Mouse (Mus musculus): ENCODE measurements around the gene Fdxacb1. TPM values are rescaled to one million over a fixed set of nuclear protein-coding genes. Genes with fewer than 3 reads are reported as not detected.
A peak's percentile ranks its signal among the peaks of the same experiment; 100 is the strongest.

Fdxacb1 gene
- polyA plus RNA-seq, 1 experiment from 2014 or later, result 7.8 TPM

GRCm38 (mm10) chr9:50727171-50727924, 40.7 kb upstream of the Fdxacb1 start:
- peak overlapping the region; percentile 69 for H3K4me2 ChIP-seq (ENCODE audit: low read depth, low read length)
- 13% methylated on average over 30 of the region's 30 CpGs for WGBS (ENCODE audit: insufficient replicate concordance)

GRCm38 (mm10) chr9:50727925-50728651, 39.9 kb upstream of the Fdxacb1 start:
- Histone ChIP-seq H3K36me3 (ENCODE audit: control insufficient read depth, insufficient read depth) (no peaks in the 10 kb centered on the region), H3K9ac (ENCODE audit: low read depth, low read length) (peak overlapping the region; percentile 28; the same call in 1 of the 2 replicates), H3K27me3 (ENCODE audit: control insufficient read depth, insufficient read depth, low read depth, low read length) (peaks cover 17% of the 10 kb centered on the region), H3K9me3 (replicated peaks; ENCODE audit: control insufficient read depth, low read length) (no peaks in the 10 kb centered on the region), H3K4me3 (ENCODE audit: low read depth, low read length) (peak overlapping the region; percentile 57), H3K4me2 (ENCODE audit: low read depth, low read length) (peak overlapping the region; percentile 69), H3K4me1 (ENCODE audit: control insufficient read depth, low read depth, low read length) (no peaks in the 10 kb centered on the region), H3K27ac (ENCODE audit: low read length) (no peak overlapping the region)
- peak; percentile 55 for ATAC-seq (ENCODE audit: low read depth)
- WGBS (ENCODE audit: insufficient replicate concordance), result under 1% methylated on average over 45 of the region's 45 CpGs

More at GRCm38 (mm10) chr9:50727171-50727924, 40.7 kb upstream of the Fdxacb1 start:
- peak overlapping the region; percentile 57 for H3K4me3 ChIP-seq (ENCODE audit: low read depth, low read length)
- no peaks in the 10 kb centered on the region for H3K4me1 ChIP-seq (ENCODE audit: control insufficient read depth, low read depth, low read length)
- no peaks in the 10 kb centered on the region for H3K9me3 ChIP-seq (replicated peaks; ENCODE audit: control insufficient read depth, low read length)
- peaks cover 17% of the 10 kb centered on the region for H3K27me3 ChIP-seq (ENCODE audit: control insufficient read depth, insufficient read depth, low read depth, low read length)
- peak overlapping the region; percentile 28; the same call in 1 of the 2 replicates for H3K9ac ChIP-seq (ENCODE audit: low read depth, low read length)
- no peaks in the 10 kb centered on the region for H3K36me3 ChIP-seq (ENCODE audit: control insufficient read depth, insufficient read depth)
- no peak for ATAC-seq (ENCODE audit: low read depth)
- no peak overlapping the region for H3K27ac ChIP-seq (ENCODE audit: low read length)

DNA sequence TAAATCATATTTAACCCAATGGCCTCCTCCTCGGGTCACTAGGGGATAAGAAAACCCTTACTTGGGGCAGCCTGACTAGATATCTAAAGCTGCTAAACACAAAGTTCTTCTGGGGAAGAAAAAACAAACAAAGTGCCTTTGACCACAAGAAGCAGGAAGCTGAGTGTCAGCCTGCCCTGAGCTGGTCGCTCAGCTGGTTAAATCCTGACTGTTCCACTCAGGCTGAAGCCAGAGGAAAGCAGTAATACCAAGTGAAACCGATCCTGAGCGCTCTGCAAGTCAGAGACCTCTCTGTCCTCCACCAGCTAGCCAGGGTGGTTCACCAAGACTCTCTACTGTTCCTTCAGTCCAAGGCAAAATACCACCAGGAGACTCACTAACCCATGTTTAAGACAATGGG, 38.4 kb upstream of the Fdxacb1 start:
- Histone ChIP-seq H3K27me3 (ENCODE audit: control insufficient read depth, insufficient read depth, low read depth, low read length) (peaks cover 17% of the 10 kb centered on the region), H3K4me3 (ENCODE audit: low read depth, low read length) (no peak overlapping the region), H3K4me1 (ENCODE audit: control insufficient read depth, low read depth, low read length) (no peaks in the 10 kb centered on the region), H3K9me3 (replicated peaks; ENCODE audit: control insufficient read depth, low read length) (no peaks in the 10 kb centered on the region), H3K9ac (ENCODE audit: low read depth, low read length) (no peak overlapping the region), H3K27ac (ENCODE audit: low read length) (no peak overlapping the region), H3K36me3 (ENCODE audit: control insufficient read depth, insufficient read depth) (no peaks in the 10 kb centered on the region), H3K4me2 (ENCODE audit: low read depth, low read length) (no peak overlapping the region)
- 25% methylated on average over 4 of the region's 4 CpGs for WGBS (ENCODE audit: insufficient replicate concordance)
- no peak for ATAC-seq (ENCODE audit: low read depth)

DNA sequence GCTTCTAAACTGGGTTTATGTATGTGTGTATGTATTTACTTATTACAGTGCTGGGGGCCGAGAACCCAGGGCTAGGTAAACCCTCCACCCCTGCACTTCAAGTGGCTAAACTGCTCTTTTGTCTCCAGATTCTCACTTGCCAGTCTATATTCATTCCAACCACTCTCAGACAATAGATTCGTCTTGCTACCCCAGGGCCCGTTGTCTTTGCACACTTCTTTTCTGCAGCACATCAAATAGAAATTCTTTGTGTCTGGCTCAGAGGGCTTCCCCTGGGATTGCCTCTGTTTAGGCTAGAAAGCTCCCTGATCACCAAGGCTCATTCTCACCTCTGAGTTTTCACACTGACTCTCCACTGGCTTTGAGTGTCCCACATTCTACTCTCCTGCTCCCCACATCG, 35.5 kb upstream of the Fdxacb1 start:
- no peak for ATAC-seq (ENCODE audit: low read depth)
- WGBS (ENCODE audit: insufficient replicate concordance), result 41% methylated on average over 4 of the region's 4 CpGs

GRCm38 (mm10) chr9:50734989-50735388, 33.0 kb upstream of the Fdxacb1 start:
- Histone ChIP-seq H3K4me2 (ENCODE audit: low read depth, low read length) (no peak overlapping the region), H3K4me3 (ENCODE audit: low read depth, low read length) (no peak overlapping the region), H3K9me3 (replicated peaks; ENCODE audit: control insufficient read depth, low read length) (no peaks in the 10 kb centered on the region), H3K9ac (ENCODE audit: low read depth, low read length) (no peak overlapping the region), H3K27ac (ENCODE audit: low read length) (no peak overlapping the region), H3K36me3 (ENCODE audit: control insufficient read depth, insufficient read depth) (no peaks in the 10 kb centered on the region), H3K27me3 (ENCODE audit: control insufficient read depth, insufficient read depth, low read depth, low read length) (no peaks in the 10 kb centered on the region), H3K4me1 (ENCODE audit: control insufficient read depth, low read depth, low read length) (peaks cover 12% of the 10 kb centered on the region)
- no peak for ATAC-seq (ENCODE audit: low read depth)
- 3% methylated on average over 9 of the region's 9 CpGs for WGBS (ENCODE audit: insufficient replicate concordance)

More for the DNA sequence above, 35.5 kb upstream of the Fdxacb1 start:
- H3K27me3 ChIP-seq (ENCODE audit: control insufficient read depth, insufficient read depth, low read depth, low read length), result peaks cover 9% of the 10 kb centered on the region
- no peaks in the 10 kb centered on the region for H3K9me3 ChIP-seq (replicated peaks; ENCODE audit: control insufficient read depth, low read length)
- H3K9ac ChIP-seq (ENCODE audit: low read depth, low read length), result no peak overlapping the region
- H3K4me3 ChIP-seq (ENCODE audit: low read depth, low read length), result no peak overlapping the region
- no peak overlapping the region for H3K4me2 ChIP-seq (ENCODE audit: low read depth, low read length)
- H3K4me1 ChIP-seq (ENCODE audit: control insufficient read depth, low read depth, low read length), result no peaks in the 10 kb centered on the region
- H3K36me3 ChIP-seq (ENCODE audit: control insufficient read depth, insufficient read depth), result no peaks in the 10 kb centered on the region
- H3K27ac ChIP-seq (ENCODE audit: low read length), result no peak overlapping the region

DNA sequence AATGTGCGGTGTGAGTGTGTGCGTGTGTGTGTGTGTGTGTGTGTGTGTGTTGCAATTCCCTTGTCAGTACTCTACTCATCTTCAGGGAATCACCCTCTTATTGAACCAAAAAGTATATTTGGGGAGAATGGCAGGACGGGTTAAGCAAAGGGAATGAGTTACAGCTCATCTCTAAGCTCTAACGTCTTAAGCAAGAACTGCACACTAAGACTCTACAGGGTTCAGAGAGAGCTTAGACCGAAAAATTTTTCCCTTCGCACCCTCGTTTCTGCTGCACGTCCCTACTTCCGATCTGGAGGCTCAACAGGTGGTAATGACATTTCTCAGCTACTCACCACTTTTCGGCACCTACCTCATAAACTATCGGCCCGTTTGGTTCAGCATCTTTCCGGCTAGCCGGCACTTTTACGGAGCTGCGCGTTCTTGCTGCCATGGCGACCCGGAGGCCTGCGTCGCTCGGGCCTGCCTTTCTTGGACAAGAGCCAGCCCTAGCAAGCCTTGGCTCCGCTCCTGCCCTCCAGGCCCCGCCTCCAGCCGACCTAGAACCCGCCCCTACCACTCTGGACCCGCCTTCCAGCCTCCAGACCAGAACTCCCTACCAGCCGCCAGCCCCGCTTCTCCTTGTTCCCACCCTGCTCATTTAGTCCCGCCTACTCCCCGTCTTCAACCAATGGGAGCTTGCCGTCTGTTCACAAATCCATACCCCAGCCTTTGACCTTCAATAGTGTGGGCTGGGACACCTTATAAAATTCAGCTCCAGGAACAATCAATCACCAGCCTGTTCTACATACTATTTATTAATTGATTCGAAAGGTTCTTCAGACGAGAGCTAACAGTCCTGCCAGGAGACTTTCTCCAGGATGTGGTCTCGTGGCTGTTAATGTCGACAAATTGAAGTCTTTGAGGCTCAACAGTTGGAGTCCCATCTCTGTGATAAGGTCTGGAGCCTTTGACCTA, 28.8 kb upstream of the Fdxacb1 start, which contains the start of gene Dixdc1:
TSS of gene Dixdc1 (minus strand) at position 604 of the 957 bp plus-strand sequence.
- no peak within 1 kb of the TSS for H3K9ac ChIP-seq (ENCODE audit: low read depth, low read length)

GRCm38 (mm10) chr9:50740867-50741784, 26.9 kb upstream of the Fdxacb1 start:
- Histone ChIP-seq H3K4me1 (ENCODE audit: control insufficient read depth, low read depth, low read length) (peaks cover 12% of the 10 kb centered on the region), H3K4me2 (ENCODE audit: low read depth, low read length) (no peak overlapping the region), H3K4me3 (ENCODE audit: low read depth, low read length) (no peak overlapping the region), H3K27ac (ENCODE audit: low read length) (no peak overlapping the region), H3K9me3 (replicated peaks; ENCODE audit: control insufficient read depth, low read length) (no peaks in the 10 kb centered on the region), H3K9ac (ENCODE audit: low read depth, low read length) (no peak overlapping the region), H3K27me3 (ENCODE audit: control insufficient read depth, insufficient read depth, low read depth, low read length) (peaks cover 1% of the 10 kb centered on the region; the same call in 1 of the 2 replicates), H3K36me3 (ENCODE audit: control insufficient read depth, insufficient read depth) (no peaks in the 10 kb centered on the region)
- WGBS (ENCODE audit: insufficient replicate concordance), result 63% methylated on average over 14 of the region's 14 CpGs
- no peak for ATAC-seq (ENCODE audit: low read depth)

More for the DNA sequence above, 28.8 kb upstream of the Fdxacb1 start, which contains the start of gene Dixdc1:
- Histone ChIP-seq H3K4me1 (ENCODE audit: control insufficient read depth, low read depth, low read length) (peaks cover 12% of the 10 kb centered on the region), H3K36me3 (ENCODE audit: control insufficient read depth, insufficient read depth) (no peaks in the 10 kb centered on the region), H3K4me3 (ENCODE audit: low read depth, low read length) (peak within 1 kb of the TSS; percentile 39), H3K27me3 (ENCODE audit: control insufficient read depth, insufficient read depth, low read depth, low read length) (no peaks in the 10 kb centered on the region), H3K9me3 (replicated peaks; ENCODE audit: control insufficient read depth, low read length) (no peaks in the 10 kb centered on the region), H3K4me2 (ENCODE audit: low read depth, low read length) (peak within 1 kb of the TSS; percentile 60), H3K27ac (ENCODE audit: low read length) (no peak within 1 kb of the TSS)
- WGBS (ENCODE audit: insufficient replicate concordance), result 9% methylated on average over 36 of the region's 36 CpGs
- ATAC-seq (ENCODE audit: low read depth), result peak; percentile 99

- no peak overlapping the region for H3K27ac ChIP-seq (ENCODE audit: low read length)
- no peaks in the 10 kb centered on the region for H3K36me3 ChIP-seq (ENCODE audit: control insufficient read depth, insufficient read depth)
- no peak for ATAC-seq (ENCODE audit: low read depth)
- H3K9ac ChIP-seq (ENCODE audit: low read depth, low read length), result no peak overlapping the region
- no peak overlapping the region for H3K4me2 ChIP-seq (ENCODE audit: low read depth, low read length)
- WGBS (ENCODE audit: insufficient replicate concordance), result 63% methylated on average over 3 of the region's 3 CpGs
- peaks cover 12% of the 10 kb centered on the region for H3K4me1 ChIP-seq (ENCODE audit: control insufficient read depth, low read depth, low read length)
- no peaks in the 10 kb centered on the region for H3K9me3 ChIP-seq (replicated peaks; ENCODE audit: control insufficient read depth, low read length)
- H3K27me3 ChIP-seq (ENCODE audit: control insufficient read depth, insufficient read depth, low read depth, low read length), result peaks cover 5% of the 10 kb centered on the region; the same call in 1 of the 2 replicates
- H3K4me3 ChIP-seq (ENCODE audit: low read depth, low read length), result no peak overlapping the region
Measured at GRCm38 (mm10) chr9:50742261-50742660, 25.8 kb upstream of the Fdxacb1 start.
